Mouse (Mus musculus) monocyte, adult 2 months (primary cell): Measurements from ENCODE around the gene Cyfip2.

Experiments
- DNase-seq, 2 experiments: peaks; one replicate each; pipeline ENCODE4 v3.0.0; 2022; ENCODE audit warnings: low spot score in 2 of 2, low read depth in 1 of 2

Cyfip2 gene

GRCm38 (mm10) chr11:46308271-46308974 lies 4.2 kb downstream of the Cyfip2 start:
- no peak for DNase-seq

- no peak for DNase-seq
Measured at GRCm38 (mm10) chr11:46307768-46308167, 4.9 kb downstream of the Cyfip2 start.

- DNase-seq = no peak
Measured at GRCm38 (mm10) chr11:46306776-46307175, 5.9 kb downstream of the Cyfip2 start.

GRCm38 (mm10) chr11:46305881-46306520 lies 6.7 kb downstream of the Cyfip2 start:
- DNase-seq = no peak

GRCm38 (mm10) chr11:46304864-46305710 lies 7.6 kb downstream of the Cyfip2 start:
- DNase-seq = no peak

- DNase-seq = no peak
Measured at GRCm38 (mm10) chr11:46304093-46304492, 8.6 kb downstream of the Cyfip2 start.

GRCm38 (mm10) chr11:46302471-46302870 lies 10.2 kb downstream of the Cyfip2 start:
- DNase-seq = no peak

GRCm38 (mm10) chr11:46301579-46302248 lies 10.9 kb downstream of the Cyfip2 start:
- no peak for DNase-seq

GRCm38 (mm10) chr11:46299901-46300300 lies 12.8 kb downstream of the Cyfip2 start:
- DNase-seq = no peak

GRCm38 (mm10) chr11:46298889-46299785 lies 13.5 kb downstream of the Cyfip2 start:
- no peak for DNase-seq

GRCm38 (mm10) chr11:46294390-46294789 lies 18.3 kb downstream of the Cyfip2 start:
- DNase-seq = no peak

- no peak for DNase-seq
Measured at GRCm38 (mm10) chr11:46293491-46293890, 19.2 kb downstream of the Cyfip2 start.

- DNase-seq = no peak
Measured at GRCm38 (mm10) chr11:46290988-46291405, 21.7 kb downstream of the Cyfip2 start.

- no peak for DNase-seq
Measured at GRCm38 (mm10) chr11:46289561-46289960, 23.1 kb downstream of the Cyfip2 start.

GRCm38 (mm10) chr11:46289022-46289421 lies 23.6 kb downstream of the Cyfip2 start:
- no peak for DNase-seq

- DNase-seq = no peak
Measured at GRCm38 (mm10) chr11:46288091-46288490, 24.6 kb downstream of the Cyfip2 start.

- no peak for DNase-seq
Measured at GRCm38 (mm10) chr11:46286803-46287202, 25.9 kb downstream of the Cyfip2 start.

GRCm38 (mm10) chr11:46283800-46284199 lies 28.9 kb downstream of the Cyfip2 start:
- DNase-seq = no peak

- DNase-seq = no peak
Measured at GRCm38 (mm10) chr11:46282612-46283011, 30.0 kb downstream of the Cyfip2 start.

GRCm38 (mm10) chr11:46278709-46279108 lies 34.0 kb downstream of the Cyfip2 start:
- no peak for DNase-seq
